Mouse (Mus musculus): ENCODE data around the gene Nipal4. TPM values are rescaled to one million over a fixed set of nuclear protein-coding genes. Genes with fewer than 3 reads are reported as not detected.
"Not testable (repeated sequence)": the region's sequence is repeated elsewhere in the genome, so short reads cannot be mapped to it uniquely, and the experiment has no call there.

The Nipal4 gene
- polyA plus RNA-seq, 1 experiment from 2014 or later: 15.9 TPM

GRCm38 (mm10) chr11:46194175-46194574 is 27.9 kb upstream of the Nipal4 start:
- no peak for ATAC-seq (ENCODE audit: insufficient number of reproducible peaks, low FRiP score, low TSS enrichment, low read depth)
- H3K27me3 ChIP-seq: no peaks in the 10 kb centered on the region
- H3K9me3 ChIP-seq: no peaks in the 10 kb centered on the region
- H3K9ac ChIP-seq: no peak overlapping the region
- 69% methylated on average over 4 of the region's 4 CpGs for WGBS
- no peak overlapping the region for H3K27ac ChIP-seq
- H3K4me1 ChIP-seq: no peaks in the 10 kb centered on the region
- peaks cover 4% of the 10 kb centered on the region; the same call in 1 of the 2 replicates for H3K36me3 ChIP-seq
- H3K4me2 ChIP-seq: no peak overlapping the region
- no peak overlapping the region for H3K4me3 ChIP-seq

- Histone ChIP-seq H3K4me3 (no peak overlapping the region), H3K27me3 (no peaks in the 10 kb centered on the region), H3K4me1 (peaks cover 5% of the 10 kb centered on the region; the same call in 1 of the 2 replicates), H3K9ac (no peak overlapping the region), H3K36me3 (no peaks in the 10 kb centered on the region), H3K9me3 (no peaks in the 10 kb centered on the region), H3K27ac (no peak overlapping the region), H3K4me2 (no peak overlapping the region)
- 54% methylated on average over 2 of the region's 2 CpGs for WGBS
- ATAC-seq (ENCODE audit: insufficient number of reproducible peaks, low FRiP score, low TSS enrichment, low read depth): no peak
These were observed 22.0 kb upstream of the Nipal4 start for GRCm38 (mm10) chr11:46188283-46188682.

- no peaks in the 10 kb centered on the region for H3K27me3 ChIP-seq
- no peak overlapping the region for H3K4me2 ChIP-seq
- ATAC-seq (ENCODE audit: insufficient number of reproducible peaks, low FRiP score, low TSS enrichment, low read depth): no peak
- H3K9ac ChIP-seq: no peak overlapping the region
- WGBS: 15% methylated on average over 4 of the region's 4 CpGs
- H3K4me3 ChIP-seq: no peak overlapping the region
- no peaks in the 10 kb centered on the region for H3K9me3 ChIP-seq
- H3K27ac ChIP-seq: 0 out of 2 replicates have a peak overlapping the region, but pooled peaks have one; percentile 40
- H3K4me1 ChIP-seq: peaks cover 5% of the 10 kb centered on the region; the same call in 1 of the 2 replicates
- no peaks in the 10 kb centered on the region for H3K36me3 ChIP-seq
These were observed 19.2 kb upstream of the Nipal4 start for GRCm38 (mm10) chr11:46185486-46185885.

GRCm38 (mm10) chr11:46184946-46185345 is 18.6 kb upstream of the Nipal4 start:
- H3K4me2 ChIP-seq: no peak overlapping the region
- no peak for ATAC-seq (ENCODE audit: insufficient number of reproducible peaks, low FRiP score, low TSS enrichment, low read depth)

GRCm38 (mm10) chr11:46182031-46182430 is 15.7 kb upstream of the Nipal4 start:
- H3K4me1 ChIP-seq; H3K4me2 ChIP-seq; H3K36me3 ChIP-seq; H3K9ac ChIP-seq; H3K4me3 ChIP-seq; H3K9me3 ChIP-seq; H3K27ac ChIP-seq; ATAC-seq (ENCODE audit: insufficient number of reproducible peaks, low FRiP score, low TSS enrichment, low read depth); H3K27me3 ChIP-seq: not testable (repeated sequence)
- 96% methylated on average over 1 of the region's 1 CpGs for WGBS

More at GRCm38 (mm10) chr11:46184946-46185345, 18.6 kb upstream of the Nipal4 start:
- no peak overlapping the region for H3K4me3 ChIP-seq
- H3K27ac ChIP-seq: 0 out of 2 replicates have a peak overlapping the region, but pooled peaks have one; percentile 40
- H3K9me3 ChIP-seq: no peaks in the 10 kb centered on the region
- H3K4me1 ChIP-seq: peaks cover 5% of the 10 kb centered on the region; the same call in 1 of the 2 replicates
- H3K9ac ChIP-seq: no peak overlapping the region
- H3K27me3 ChIP-seq: no peaks in the 10 kb centered on the region
- 60% methylated on average over 3 of the region's 3 CpGs for WGBS
- no peaks in the 10 kb centered on the region for H3K36me3 ChIP-seq

GRCm38 (mm10) chr11:46177246-46178043 is 11.1 kb upstream of the Nipal4 start:
- Histone ChIP-seq H3K9me3 (no peaks in the 10 kb centered on the region), H3K27ac (peak overlapping the region; percentile 22; the same call in 1 of the 2 replicates), H3K4me2 (no peak overlapping the region), H3K4me3 (no peak overlapping the region), H3K4me1 (no peaks in the 10 kb centered on the region), H3K9ac (no peak overlapping the region), H3K27me3 (no peaks in the 10 kb centered on the region), H3K36me3 (no peaks in the 10 kb centered on the region)
- no peak for ATAC-seq (ENCODE audit: insufficient number of reproducible peaks, low FRiP score, low TSS enrichment, low read depth)
- 53% methylated on average over 10 of the region's 10 CpGs for WGBS

GRCm38 (mm10) chr11:46176155-46176554 is 9.8 kb upstream of the Nipal4 start:
- no peak for ATAC-seq (ENCODE audit: insufficient number of reproducible peaks, low FRiP score, low TSS enrichment, low read depth)
- no peaks in the 10 kb centered on the region for H3K36me3 ChIP-seq
- WGBS: 87% methylated on average over 6 of the region's 6 CpGs

GRCm38 (mm10) chr11:46172128-46172527 is 5.8 kb upstream of the Nipal4 start:
- Histone ChIP-seq H3K9ac (no peak overlapping the region), H3K36me3 (no peaks in the 10 kb centered on the region), H3K27ac (no peak overlapping the region), H3K27me3 (peaks cover 6% of the 10 kb centered on the region; the same call in 1 of the 2 replicates), H3K9me3 (no peaks in the 10 kb centered on the region), H3K4me2 (no peak overlapping the region), H3K4me3 (no peak overlapping the region), H3K4me1 (no peaks in the 10 kb centered on the region)
- 80% methylated on average over 9 of the region's 9 CpGs for WGBS
- ATAC-seq (ENCODE audit: insufficient number of reproducible peaks, low FRiP score, low TSS enrichment, low read depth): no peak

More at GRCm38 (mm10) chr11:46176155-46176554, 9.8 kb upstream of the Nipal4 start:
- Histone ChIP-seq H3K9ac (no peak overlapping the region), H3K4me3 (no peak overlapping the region), H3K9me3 (no peaks in the 10 kb centered on the region), H3K27ac (no peak overlapping the region), H3K4me1 (no peaks in the 10 kb centered on the region), H3K4me2 (no peak overlapping the region), H3K27me3 (no peaks in the 10 kb centered on the region)

- ATAC-seq (ENCODE audit: insufficient number of reproducible peaks, low FRiP score, low TSS enrichment, low read depth): no peak
- 62% methylated on average over 3 of the region's 3 CpGs for WGBS
- no peak overlapping the region for H3K4me2 ChIP-seq
- H3K4me3 ChIP-seq: no peak overlapping the region
- no peaks in the 10 kb centered on the region for H3K9me3 ChIP-seq
- H3K27ac ChIP-seq: no peak overlapping the region
- H3K36me3 ChIP-seq: no peaks in the 10 kb centered on the region
- no peak overlapping the region for H3K9ac ChIP-seq
- peaks cover 8% of the 10 kb centered on the region for H3K4me1 ChIP-seq
- peaks cover 13% of the 10 kb centered on the region for H3K27me3 ChIP-seq
These were observed 3.6 kb upstream of the Nipal4 start for GRCm38 (mm10) chr11:46169908-46170307.

- Histone ChIP-seq H3K4me1 (peaks cover 8% of the 10 kb centered on the region), H3K4me2 (no peak overlapping the region), H3K36me3 (no peaks in the 10 kb centered on the region), H3K9me3 (no peaks in the 10 kb centered on the region), H3K4me3 (no peak overlapping the region), H3K27me3 (peaks cover 16% of the 10 kb centered on the region), H3K27ac (no peak overlapping the region), H3K9ac (no peak overlapping the region)
- WGBS: 80% methylated on average over 7 of the region's 7 CpGs
- ATAC-seq (ENCODE audit: insufficient number of reproducible peaks, low FRiP score, low TSS enrichment, low read depth): no peak
These were observed 2.2 kb upstream of the Nipal4 start for GRCm38 (mm10) chr11:46168506-46168905.

- Histone ChIP-seq H3K36me3 (no peaks in the 10 kb centered on the region), H3K9ac (no peak overlapping the region), H3K4me3 (no peak overlapping the region), H3K27me3 (no peaks in the 10 kb centered on the region), H3K9me3 (no peaks in the 10 kb centered on the region), H3K4me1 (no peaks in the 10 kb centered on the region), H3K27ac (no peak overlapping the region), H3K4me2 (no peak overlapping the region)
- no peak for ATAC-seq (ENCODE audit: insufficient number of reproducible peaks, low FRiP score, low TSS enrichment, low read depth)
These were observed 8.8 kb downstream of the Nipal4 start for GRCm38 (mm10) chr11:46157462-46157861.

- H3K9ac ChIP-seq: no peak overlapping the region
- H3K36me3 ChIP-seq: no peaks in the 10 kb centered on the region
- no peaks in the 10 kb centered on the region for H3K9me3 ChIP-seq
- 83% methylated on average over 8 of the region's 8 CpGs for WGBS
- H3K27ac ChIP-seq: no peak overlapping the region
- H3K27me3 ChIP-seq: no peaks in the 10 kb centered on the region
- ATAC-seq (ENCODE audit: insufficient number of reproducible peaks, low FRiP score, low TSS enrichment, low read depth): no peak
- H3K4me3 ChIP-seq: no peak overlapping the region
- no peak overlapping the region for H3K4me2 ChIP-seq
- H3K4me1 ChIP-seq: no peaks in the 10 kb centered on the region
These were observed 9.4 kb downstream of the Nipal4 start for GRCm38 (mm10) chr11:46156945-46157344.

Data from limb, embryonic 15.5 days (tissue).